Mouse (Mus musculus) layer of hippocampus, postnatal 25 days (tissue): ENCODE data around the gene Atic. TPM values are rescaled to one million over a fixed set of nuclear protein-coding genes. Genes with fewer than 3 reads are reported as not detected.
A peak's percentile ranks its signal among the peaks of the same experiment; 100 is the strongest.

ENCODE experiments used
- DNase-seq, 2 experiments: peaks; one replicate each; pipeline ENCODE4 v3.0.0; 2022; ENCODE audit warnings: mixed read lengths in 2 of 2, low spot score in 1 of 2; ENCODE audit errors: extremely low spot score in 1 of 2
- total RNA-seq, 2 experiments: library from RNA; stranded (reverse); gene quantifications; 2 replicates each; pipeline ENCODE4 v1.2.3; 2021

Atic gene
- 10 to 100 TPM; 31.6 to 33.6 TPM for total RNA-seq

DNA sequence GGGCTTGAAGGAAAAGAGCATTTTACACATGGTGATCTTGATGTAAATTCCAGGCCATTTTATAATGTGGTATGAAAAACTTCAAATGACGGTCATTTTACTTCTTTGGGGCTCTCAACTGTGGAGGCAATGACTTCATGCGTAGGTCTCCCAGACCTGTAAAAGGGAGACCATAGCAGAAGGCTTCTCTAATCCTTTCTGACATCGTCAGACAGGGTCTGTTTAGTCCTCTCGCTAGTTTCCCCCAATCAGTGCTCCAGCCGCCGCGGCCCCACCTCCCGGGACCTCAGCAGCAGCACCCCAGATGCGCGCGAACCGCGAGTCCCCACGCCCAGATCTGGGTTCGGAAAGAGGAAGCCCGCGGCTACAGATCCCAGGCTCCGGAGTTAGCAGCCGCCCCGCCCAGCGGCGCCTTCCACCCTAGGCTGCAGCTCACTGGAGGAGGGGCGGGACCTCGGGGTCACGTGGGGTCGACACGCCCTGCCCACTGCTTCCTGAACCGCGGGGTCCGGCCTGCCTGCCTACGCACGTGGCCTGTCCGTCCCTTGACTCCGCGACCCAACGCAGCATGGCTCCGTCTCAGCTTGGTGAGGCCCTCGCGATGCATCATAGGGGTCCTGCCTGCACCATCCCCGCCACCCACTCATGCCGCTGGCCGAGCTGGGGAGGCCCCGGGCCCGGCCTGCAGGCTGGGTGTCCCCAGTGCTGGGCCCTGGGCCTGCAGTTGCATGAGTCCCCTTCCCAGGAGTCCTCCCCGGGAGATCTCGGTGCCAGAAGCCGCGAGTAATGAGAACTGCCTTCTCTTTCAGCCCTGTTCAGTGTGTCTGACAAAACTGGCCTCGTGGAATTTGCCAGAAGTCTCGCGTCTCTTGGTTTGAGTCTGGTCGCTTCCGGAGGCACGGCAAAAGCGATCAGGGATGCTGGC is at the start of gene Atic:
Gene Atic, plus strand, starts transcription at position 463 of the 925 bp plus-strand sequence.
- peak; percentile 65 to 69 for DNase-seq

DNA sequence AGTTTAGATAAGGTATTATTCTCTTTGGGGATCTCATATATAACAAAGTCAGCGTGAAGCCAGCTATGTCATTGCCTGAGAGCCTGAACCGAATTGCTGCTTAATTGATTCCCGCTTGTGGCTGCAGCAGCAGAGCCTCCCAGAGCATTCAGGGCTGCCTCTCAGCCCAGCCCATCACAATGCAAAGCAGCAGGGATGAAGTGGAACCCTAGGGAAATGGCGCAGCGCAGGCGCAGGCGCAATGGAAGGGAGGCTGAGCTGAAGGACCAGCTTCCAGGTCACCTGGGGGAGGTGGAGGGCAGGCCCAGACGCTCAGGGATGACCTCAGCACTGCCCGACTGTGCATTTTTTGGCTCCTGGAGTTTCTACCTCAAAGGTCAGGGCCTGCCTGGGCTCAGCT is 49.7 kb upstream of the Atic start:
- no peak for DNase-seq

DNA sequence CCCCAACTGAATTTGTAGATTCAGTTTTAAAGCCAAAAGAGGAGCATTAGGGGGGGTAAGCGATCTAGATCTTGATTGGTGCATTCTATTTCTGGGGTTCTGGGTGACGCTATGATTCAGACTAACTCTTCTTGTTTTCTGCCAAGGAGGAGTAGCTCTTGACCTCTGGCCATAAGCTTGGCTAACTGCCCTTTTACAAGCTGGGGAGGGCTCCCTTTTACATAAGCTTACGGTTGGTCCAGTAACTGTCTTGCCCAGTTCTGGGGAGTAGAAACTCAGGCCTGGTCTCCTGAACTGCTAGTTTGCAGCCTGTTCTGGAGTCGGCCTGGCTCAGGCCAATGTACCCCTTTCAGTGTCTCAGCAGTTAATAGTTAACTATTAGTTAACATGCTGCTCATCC is 41.9 kb upstream of the Atic start:
- DNase-seq = no peak

DNA sequence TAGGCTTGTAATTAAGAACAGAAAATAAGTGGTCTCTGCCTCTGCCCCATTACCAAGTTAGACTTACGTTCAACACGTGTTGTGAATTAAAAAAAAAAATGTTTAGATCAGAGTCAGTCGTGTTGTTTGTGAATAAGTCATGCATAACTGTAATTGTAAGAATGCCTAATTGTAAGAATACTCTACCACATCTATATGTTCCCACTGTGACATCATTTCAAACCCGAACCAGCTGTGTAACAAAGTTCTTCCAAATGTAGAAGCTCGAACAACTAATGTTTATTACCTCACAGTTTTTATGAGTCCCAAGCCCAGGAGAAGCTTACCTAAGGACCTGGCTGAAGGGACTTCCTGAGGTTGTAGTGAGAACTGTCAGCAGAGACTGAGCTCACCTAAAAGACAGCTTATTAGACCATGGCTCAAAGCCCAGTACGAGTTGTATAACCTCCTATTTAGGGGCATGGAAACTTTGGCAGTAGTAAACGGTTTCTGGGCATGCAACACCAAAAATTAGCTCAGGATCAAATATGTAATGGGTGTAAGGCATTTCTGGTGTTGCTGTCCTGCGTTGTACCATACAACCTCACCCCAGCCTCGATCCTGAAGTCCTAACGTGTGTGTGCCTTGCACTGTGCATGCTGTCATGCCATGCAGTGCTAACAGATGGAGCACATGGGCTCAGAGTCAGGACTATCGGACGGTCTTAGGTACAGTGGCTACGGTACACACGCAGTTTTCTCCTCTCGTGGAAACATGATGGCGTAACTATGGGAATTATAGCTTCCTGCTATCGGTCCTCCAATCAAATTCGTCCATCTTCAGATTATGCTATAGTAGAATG is 27.9 kb upstream of the Atic start:
- DNase-seq = no peak

DNA sequence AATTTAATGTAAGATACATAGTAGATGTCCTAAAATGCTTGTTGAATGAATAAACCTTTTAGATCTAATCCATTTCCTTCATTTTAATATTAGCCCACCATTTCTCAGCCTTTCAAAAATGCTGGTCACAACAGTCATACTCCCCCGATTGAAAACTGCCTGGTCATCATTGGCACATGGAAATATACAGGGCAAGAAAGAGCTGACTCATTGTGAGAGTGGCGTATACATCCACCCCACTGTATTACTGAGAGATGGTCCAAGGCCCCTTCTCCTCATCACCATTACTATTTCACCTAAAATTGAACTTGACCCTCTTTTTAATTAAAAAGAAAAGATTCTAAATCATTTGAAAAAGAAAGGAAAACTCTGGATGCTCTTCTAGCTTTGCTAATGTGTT is 26.2 kb upstream of the Atic start:
- DNase-seq = no peak

DNA sequence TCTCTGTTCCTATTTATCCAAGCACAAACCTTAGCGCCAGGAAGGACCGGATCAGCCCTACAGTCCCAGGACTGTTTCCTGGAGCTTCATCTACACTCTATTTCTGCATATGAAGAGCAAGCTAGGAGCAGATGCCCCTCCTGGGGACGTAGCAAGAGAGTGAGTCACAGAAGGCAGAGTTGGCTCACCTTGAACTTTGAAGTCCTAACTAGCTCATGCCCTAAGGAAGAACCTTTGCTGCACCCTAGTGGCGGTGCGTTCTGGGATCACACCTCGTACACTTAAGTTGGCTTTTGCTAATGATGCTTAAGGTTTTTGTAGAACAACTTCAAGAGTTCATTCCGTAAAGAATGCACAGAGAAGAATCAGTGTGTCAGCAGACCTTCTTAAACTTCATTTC is 25.3 kb upstream of the Atic start:
- peak in 1 of 2 experiments; percentile 36 for DNase-seq

DNA sequence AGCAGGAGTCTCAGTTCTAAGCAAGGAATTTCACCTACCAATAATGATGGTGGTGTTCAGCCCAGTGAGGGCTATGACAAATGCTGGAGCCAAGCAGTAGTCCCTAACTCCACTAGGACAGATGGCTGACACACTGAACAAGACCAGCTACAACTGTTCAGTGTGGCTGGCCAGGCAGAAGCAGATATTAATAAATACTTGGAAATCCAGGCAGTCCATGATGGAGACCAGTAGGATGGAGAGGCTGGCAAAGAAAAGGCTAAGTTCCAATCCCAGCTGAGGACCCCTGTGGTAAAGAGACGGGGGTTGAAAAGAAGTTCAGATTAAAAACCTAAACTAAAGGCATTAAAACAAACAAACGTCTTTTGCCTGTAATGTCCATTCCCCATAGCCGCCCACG is 17.3 kb upstream of the Atic start:
- DNase-seq = no peak

DNA sequence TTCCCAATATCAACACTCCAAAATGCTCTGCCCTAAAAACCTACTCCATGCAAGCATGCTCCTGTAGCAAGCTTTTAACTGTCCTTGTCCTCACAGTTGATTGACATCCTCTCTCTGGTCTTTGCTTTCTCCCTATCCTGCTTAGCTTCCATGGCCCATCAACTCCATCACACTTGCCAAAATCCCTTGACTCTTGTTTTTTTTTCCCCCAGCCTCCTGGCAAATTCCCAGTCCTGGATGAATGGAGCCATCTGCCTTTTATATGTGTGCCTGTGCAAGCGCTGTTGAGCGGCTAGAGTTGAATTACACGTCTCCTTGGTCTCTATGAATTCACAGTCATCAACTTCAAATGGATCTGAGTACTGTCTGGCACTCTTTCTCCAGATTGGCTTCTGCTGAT is 16.5 kb upstream of the Atic start:
- no peak for DNase-seq

DNA sequence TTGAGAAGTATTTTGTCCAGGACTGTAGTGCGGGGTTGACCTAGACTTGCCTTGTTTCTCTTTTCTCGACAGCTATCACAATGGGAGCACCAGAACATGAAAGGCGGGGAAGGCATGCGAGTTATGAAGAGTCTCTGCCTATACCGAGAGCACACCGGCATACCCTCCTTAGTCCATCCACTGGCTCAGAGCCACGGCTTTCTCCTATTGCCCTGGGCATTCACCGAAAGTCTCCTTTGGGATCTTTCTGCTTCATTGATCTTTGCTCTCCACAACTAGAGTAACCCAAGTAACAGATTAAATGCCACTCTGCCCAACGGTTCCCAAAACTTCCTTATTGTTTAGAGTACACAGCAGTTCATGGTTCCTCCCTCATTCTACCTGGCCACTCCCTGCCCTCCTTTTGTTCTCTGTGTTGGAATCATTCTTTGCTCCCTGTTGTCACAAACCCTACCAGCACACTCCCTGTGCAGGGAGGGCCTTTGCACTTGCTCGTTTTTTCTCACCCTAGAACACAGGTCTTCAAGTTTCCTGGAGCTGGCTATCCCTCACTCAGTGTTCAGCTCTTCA is 6.2 kb upstream of the Atic start:
- no peak for DNase-seq

DNA sequence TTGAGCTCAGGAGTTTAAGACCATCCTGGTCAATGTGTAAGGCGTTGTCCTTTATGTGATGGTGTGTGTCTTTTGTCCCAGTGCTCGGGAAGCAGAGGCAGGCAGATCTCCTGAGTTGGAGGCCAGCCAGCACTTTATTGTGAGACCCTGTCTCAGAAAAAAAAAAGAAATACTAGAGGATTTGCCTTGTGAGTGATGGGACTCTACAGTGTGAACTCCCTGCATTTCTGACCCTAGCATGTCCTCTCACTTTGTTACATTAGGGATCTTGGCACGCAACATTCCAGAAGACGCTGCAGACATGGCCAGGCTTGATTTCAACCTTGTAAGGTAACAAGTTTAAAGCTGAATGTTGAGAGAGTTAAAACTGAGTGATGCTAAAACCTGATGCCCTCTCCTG is 3.7 kb downstream of the Atic start:
- DNase-seq = no peak

DNA sequence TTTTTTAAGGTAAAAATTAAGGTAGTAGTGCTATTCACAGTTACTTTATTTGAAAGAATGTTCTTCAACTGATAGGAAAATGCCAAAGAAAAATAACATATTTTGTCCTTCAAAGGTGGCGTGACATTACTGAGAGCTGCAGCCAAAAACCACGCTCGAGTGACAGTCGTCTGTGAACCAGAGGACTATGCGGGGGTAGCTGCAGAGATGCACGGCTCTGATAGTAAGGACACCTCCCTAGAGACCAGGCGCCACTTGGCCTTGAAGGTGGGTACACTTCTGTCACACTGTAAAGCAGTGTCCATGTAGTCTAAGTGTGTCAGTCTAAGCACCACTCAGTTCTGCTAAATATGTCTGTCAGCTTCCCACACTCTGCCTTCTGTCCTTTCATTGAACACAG is 7.3 kb downstream of the Atic start:
- no peak for DNase-seq

DNA sequence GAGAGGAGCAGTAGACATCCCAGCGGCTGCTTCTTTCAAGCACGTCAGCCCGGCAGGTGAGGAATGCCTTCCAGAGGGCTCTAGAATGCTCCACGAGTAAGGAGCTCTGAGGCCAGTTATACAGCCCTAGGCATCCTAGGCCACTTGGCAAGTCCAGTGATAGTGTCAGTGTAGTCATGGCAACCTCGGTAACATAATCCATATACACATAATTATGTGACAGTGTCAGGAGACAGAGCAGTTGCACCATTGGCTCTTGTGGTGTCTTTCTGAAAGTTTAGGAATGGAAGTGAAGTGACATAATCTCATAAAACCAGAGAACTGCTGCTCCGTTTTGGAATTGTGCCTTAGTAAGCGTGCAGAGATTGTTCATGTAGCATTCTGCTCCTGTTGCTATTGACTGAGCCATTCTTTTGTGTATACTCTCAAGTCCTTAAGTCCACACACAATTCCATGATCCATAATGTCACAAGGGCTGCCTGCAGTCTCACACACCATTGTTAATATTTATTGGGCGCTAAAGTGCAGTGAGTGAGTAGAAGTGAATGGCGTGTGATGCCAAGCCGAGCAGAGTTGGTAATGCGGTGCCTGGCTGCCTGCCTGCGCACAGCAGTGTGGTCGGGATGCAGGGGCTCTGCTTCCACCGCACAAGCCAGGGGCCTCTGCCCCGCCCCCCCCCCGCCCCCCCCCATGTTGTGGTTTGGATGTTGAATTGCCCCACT is 11.1 kb downstream of the Atic start:
- no peak for DNase-seq

DNA sequence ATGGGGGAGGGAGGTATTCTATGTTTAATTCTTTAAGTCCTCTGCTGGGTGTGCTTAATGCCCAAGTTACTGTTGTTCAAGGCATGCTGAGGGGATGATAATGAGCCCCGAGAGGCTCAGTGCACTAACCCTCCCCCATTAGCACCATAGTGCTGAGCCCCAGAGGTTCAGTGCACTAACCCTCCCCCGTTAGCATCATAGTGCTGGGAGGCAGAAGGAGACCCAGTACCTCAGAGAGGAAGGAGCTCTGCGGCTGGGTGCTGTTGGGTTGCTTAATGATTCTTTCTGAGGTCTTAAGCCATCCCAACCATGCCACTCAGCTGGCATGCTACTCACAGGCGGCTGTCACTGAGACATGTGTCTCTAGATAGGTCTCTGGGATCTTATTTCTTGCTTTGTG is 13.2 kb downstream of the Atic start:
- DNase-seq = no peak

DNA sequence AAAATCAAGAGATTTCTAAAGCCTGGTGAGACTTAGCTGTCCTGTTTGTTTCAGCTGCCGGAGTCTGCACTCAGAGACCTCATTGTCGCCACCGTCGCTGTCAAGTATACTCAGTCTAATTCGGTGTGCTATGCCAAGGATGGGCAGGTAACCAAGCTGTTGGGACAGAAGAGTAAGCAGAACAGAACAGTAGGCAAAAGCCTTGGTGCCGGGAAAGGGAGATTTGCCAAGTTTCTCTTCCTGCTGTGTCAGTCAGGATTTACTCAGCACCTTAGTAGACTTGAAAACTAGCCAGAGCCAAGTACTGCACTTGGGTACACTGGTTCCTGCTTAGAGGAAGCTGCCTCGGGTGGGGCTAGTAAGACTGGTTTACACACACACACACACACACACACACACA is 19.0 kb downstream of the Atic start:
- no peak for DNase-seq

DNA sequence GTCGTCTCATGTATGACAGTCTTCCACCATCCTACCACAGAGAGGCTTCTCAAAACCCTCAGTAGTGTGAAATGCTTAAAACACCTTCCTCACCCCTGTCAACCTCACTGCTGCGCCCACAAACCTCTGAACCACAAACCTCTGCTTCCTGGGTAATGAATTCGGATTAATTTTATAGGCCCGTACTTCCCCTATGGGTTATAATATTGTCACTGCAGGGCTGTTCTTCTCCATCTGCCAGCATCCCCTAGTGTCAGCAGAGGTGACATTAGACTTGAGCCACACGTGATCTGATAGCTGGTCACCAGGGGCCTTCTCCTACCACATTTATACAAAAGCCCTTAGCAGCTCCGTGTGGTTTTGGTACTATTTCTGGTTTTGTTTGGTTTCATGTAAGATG is 19.9 kb downstream of the Atic start:
- DNase-seq = no peak

DNA sequence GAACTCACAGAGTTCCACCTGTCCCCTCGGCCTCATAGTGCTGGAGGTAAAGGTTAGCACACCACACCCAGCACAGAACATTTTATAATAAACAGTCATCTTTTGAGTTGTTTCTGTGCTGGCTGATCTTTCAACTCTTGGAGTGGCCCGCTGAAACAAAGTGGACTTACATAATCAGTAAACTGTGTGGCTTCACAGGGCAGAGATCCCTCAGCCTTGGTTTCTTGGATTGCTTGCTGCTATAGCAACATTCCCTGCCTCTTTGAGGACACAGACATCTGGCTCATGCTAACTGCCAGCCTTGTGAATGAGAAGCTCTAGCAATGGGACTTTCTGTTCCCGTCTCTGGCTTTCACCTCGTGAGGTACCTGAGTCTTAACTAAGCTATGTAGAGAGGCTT is 22.6 kb downstream of the Atic start:
- no peak for DNase-seq

DNA sequence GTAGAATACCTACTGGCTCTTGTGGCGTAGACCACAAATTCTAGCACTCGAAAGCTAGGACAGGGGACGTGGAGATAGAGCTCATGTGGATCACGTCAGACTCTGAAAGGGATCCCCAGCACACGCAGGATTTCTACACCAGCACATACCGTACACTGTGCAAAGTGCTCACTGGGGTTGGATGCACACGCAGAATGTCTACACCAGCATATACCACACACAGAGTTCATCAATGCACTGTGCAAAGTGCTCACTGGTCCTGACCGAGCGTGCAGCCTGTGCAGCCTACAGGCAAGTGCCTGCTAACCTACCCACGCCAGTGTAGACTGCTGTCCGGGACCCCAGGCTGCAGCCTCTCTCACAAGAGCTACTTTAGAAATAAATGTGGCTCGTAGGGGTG is 23.5 kb downstream of the Atic start:
- no peak for DNase-seq

DNA sequence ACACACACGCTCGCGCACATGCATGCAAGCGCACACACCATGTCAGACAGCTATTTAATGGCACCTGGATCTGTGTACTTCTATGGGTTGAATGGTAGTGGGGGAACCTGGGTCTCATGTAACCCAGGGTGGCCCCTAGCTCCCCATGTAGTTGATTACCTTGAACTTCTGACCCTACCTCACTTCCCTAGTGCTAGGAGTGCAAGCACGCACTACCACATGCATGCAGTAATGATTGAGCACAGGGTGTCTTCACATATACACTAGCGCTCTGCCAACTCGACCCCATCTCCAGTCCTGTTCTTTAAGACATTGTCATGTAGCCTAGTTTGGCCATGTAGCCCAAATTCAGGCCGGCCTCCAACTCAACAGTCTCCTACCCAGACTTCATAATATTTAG is 26.4 kb downstream of the Atic start:
- DNase-seq = no peak

DNA sequence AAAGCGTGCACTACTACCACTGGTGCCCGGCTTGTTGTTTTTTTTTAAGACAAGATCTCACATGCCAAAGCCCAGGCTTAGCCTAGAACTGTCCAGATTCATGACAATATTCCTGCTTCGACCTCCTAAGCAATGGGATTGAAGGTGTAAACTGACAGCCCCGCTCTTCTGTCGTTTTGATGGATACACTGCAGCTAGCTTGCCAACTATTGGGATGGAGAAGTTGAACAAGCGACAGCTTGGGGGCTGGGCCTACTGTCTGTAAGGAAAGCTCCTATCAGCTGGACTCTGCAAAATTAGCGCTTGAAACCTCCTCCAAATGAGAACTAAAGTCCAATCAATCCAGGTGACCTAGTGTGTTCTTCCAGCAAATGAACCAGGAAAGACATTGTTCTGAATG is 26.9 kb downstream of the Atic start:
- no peak for DNase-seq

DNA sequence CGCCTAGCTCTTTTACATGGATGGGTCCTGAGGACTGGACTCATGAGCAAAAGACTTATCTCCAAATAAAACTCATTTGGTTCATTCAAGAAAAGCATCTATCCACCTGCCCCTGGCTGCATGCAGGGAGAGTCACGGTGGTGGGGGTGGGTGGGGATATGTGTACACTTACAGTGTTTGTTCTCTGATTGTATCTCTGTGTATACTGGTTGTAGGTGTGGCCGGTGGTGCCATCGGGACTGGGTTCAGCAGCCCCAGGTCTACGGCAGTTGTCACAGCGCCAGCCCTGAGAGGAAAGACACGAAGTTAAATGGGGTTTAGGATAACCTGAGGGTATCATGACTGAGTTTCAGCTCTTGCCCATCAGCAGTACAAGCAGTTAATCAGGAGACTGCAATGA is 29.7 kb downstream of the Atic start:
- no peak for DNase-seq

DNA sequence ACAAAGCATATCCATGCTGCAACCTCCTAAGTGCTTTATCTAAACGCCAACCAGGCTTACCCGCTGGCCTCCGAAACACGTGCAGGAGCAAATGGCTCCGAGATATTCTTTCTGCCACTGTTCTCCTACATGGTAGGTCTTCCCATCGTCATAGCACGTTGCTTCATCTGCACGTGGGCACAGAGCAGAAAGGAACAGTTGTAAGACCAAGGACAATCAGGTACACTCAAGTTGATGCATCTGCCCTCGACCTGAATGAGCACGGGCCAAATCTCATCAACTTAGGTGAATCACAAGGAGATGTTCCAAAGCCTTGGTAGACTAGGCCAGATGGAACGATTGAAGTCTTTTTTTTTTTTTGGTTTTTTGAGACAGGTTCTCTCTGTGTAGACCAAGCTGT is 33.1 kb downstream of the Atic start:
- DNase-seq = no peak
